Mouse (Mus musculus) thymus, postnatal 10 days (tissue): ENCODE results near the gene Pakap.

ENCODE experiments used
- DNase-seq, 2 experiments: peaks; one replicate each; pipeline ENCODE4 v3.0.0; 2021; ENCODE audit warnings: low spot score in 2 of 2

The Pakap gene

DNA sequence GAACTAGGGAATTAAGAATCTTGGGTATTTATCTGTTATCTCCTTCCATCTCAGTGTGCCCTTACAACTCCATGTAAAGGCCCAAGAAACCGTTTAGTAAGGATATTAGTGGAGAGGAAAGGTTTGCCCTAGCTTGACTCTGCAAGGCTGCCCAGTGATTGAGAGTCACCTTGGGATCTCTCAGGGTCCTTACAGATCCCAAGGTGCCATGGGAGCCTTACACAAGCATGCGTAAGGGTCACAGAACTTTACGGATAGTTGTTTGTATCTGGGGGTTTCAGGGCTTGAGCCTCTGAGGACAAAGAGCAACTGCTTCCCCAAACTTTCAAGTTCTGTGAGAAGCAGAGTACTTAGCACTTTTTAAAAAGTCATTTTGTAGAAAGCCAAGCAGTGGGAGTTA is 6.2 kb downstream of the Pakap start:
- no peak for DNase-seq

DNA sequence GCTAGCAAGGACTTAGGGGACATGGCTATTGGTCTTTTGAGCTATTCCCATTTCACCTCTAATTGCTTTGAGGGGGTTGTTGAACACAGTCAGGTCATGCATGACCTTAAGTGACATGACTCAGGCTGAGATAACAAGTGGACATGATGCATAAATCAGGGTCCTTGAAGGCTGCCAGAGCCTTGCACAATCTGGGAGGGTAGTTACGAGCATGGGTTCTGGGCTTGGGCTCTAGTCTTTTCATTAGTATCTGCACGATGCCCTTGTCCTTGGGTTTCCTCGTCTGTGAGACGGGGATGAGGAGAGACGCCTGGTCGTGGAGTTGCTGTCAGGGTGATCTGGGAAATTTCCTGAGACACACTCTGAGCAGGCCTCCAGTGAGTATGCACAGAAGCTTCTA is 6.7 kb downstream of the Pakap start:
- DNase-seq, result no peak

DNA sequence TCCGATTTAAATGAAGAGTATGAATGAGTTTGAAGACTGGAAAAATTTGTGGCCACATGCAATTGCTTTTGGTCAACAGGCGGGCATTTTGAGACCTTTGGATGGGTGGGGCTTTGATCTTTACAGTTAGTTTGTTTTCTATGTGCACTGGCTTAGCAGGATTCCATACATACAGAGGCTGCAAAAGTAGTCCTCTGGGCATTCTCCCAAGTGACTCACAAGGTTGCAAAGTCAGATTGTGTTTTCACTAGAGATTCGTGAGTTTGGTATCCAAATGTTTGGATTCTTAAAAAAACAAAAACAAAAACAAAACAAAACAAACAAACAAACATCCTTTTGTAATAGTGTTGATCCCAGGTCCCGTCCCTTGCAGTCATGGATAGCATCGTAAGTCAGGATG is 7.7 kb downstream of the Pakap start:
- DNase-seq, result no peak

DNA sequence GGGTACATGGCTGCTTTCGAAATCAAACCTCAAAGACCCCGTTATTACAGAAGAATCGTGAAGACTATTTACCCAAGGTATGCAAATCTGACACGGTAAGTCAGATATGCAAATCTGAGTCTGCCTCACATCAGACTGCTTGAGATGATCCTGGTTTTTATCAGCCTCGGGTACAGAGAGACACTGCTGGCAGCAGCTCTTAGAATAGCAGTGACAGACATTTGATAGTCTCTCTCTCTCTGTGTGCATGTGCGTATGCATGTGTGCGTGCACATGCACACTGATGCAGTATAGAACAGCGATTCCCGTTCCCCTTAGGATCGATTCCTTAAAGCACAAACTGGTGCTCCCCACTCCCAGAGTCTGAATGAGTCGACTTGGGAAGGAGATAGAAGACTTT is 8.1 kb downstream of the Pakap start:
- no peak for DNase-seq

DNA sequence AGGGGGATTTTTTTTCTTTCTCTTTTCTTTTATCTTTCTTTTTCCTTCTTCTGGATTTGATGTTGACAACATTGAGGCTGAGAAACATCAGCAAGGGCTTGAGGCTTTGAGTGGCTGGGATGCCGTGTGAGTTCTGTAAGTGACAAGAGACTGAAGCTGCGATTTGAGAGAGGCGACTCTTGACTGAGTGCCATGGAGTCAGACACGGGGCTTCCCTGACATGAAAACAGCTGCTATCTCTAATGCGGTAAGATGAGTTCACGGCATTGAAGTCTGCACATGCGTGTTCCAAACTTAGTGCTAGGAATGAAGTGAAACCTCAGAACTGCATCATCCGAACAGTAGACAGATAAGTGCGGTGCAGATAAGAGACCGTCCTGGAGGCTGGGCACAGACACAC is 11.7 kb downstream of the Pakap start:
- no peak for DNase-seq

DNA sequence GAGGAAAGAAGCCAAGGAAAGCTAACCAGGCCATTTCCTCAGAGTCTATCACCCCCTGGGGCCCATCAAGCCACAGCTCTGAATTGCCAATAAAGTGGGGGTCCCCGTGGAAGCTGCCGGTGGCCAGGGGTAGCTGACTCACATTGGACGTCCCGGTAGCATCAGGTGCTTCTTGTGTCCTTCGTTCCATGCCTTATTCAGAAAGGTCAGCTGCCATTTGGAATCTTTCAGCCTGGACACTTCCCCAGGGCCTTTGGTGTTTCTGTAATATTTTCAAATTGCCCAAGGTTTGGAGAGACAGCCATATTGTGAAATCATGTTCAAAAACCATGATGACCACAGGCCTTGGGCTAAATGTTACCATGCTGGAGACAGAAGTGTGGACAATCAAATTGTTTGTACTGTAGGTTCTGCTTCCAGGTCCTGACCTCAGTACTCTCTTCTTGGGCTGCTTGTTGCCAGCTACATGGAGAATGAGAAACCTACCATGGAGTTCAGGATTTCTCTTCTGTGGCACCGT is 17.4 kb downstream of the Pakap start:
- no peak for DNase-seq

DNA sequence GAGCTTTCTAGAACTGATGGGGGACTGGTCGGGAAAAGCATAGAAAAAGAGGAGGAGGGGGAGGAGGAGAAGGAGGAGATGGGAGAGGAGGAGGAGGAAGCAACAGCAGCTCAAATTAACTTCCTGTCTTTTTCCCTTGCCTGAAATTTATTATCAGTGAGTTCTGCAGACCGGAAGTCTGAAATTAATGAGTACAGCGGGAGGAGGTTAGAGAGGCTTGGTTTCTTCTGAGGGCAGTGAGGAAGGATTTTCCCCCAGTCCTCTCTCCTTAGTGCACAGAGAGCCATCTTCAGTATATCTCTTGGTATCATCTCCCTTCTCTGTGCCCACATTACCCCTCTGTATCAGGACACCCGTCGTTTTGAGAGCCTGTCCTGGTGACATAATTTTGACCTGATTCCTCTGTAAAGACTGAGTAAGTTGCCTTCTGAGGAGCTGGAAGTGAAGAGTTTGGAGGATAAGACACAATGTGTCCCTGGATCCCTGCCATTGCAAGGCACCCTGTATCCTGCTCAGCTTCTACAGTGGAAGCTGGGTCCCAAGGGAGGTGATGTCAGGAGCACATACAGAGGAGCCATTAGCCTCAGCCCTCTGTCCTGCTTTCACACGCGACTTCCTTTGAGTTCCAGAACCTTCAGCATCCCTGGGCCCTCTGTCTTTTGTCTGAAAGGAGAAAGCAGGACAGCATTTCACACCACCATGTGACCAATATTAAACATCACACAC is 19.1 kb downstream of the Pakap start:
- DNase-seq, result no peak

DNA sequence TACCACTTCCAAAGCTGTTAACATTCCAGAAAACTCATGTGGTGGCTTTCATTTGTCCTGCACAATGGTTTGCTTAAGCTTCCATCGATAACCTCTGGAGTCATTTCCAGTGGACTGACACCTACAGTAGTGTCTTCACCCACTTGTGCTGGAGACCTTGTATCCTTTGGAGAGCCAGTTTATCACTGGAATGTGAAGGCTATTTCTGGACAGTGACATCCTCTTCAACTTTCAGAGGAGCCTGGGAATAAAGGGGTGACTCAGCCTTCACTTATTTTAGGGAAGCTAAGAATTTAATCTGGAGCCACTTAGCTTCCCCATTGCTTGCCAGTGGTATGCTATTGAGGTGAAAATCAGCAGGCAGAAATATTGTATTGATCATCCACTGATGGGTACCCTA is 20.4 kb downstream of the Pakap start:
- no peak for DNase-seq

DNA sequence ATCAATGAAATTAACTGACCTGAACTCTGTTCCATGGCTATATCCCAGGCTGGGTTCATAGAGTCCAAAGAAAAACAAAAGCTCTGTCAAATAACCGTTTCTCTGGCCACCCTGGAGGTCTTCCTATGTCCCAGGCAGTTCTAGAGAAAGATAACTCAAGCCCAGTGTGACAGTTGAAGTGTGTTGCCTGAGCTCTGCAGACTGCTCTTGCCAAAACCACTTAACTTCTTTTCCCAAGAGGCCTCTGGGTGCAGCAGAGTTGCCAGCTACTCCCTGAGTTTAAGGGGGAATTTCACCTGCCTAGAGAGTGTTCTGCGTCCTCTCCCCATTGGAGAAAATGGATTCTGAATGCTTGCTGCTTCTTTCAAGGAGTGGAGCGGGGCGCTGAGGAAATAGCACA is 24.8 kb downstream of the Pakap start:
- no peak for DNase-seq

DNA sequence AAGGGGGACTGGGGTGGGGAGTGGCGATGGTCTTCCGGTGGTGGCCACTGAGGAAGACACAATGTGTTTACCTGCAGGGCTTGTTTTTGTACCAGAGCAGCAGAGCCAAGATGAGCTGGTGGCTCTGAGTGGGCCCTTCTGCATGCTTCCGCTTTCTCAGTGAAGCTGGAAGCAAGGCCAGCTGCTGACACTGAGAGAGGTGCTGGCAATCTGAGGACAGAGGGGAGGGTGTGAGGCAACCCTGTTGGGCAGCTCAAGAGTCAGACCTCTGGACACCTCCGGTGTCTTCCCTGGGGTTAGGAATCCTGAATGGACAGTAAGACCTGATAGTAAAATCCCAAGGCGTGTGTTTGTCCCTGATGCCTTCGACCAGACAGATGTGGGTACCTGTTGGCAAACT is 32.0 kb downstream of the Pakap start:
- DNase-seq, result no peak

DNA sequence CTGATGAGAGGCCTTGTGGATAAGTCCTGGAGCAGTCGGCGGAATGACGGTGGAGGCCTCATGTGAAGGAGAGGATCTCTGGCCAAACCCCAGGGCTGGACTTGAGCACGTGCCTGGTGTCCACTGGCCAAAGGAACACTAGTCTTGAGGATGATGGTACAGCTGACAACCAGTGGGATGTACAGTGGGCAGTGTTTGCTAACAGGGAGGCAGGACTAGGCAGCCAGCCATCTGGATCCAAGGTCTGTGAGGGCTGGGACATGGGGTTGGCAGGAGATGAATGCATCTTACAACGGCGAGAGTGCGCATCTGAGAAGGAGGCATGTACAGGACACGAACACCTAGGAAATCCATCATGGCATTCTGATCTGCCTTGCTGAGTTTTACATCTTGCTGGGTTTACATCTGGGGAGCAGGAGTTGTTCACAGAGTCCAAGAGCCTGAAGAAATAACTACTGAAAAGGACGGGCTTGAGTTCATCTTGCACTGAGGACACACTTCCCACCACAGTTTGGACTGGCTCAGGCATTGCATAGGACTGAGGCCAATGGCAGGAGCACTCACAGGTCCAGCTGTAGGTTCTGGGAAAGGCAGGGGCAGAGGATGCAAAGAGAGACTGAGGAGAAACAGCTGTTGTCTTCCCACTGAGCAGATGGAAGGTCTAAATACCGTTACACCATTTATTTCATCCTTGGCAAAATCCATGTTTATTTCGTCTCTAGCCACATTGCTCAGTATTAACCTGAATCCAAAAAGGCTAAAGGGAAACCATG is 32.9 kb downstream of the Pakap start:
- no peak for DNase-seq

DNA sequence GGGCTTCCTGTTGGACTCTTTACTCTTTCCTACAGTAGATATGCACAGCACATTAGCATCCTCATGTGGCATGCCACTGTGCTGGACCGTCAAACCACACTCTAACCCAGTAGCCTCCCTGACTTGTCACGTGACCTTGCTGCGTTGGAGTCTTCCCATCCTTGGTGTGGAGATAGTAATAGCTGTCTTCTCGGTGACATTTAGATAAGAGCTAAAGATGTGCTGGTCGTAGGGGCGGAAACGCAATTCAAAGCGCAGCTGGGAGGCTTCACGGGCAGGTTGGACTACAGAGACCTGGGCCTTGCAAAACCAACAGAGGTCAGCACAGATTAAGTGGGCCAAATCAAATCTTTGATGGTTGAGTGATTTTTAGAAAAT is 33.5 kb downstream of the Pakap start:
- no peak for DNase-seq

DNA sequence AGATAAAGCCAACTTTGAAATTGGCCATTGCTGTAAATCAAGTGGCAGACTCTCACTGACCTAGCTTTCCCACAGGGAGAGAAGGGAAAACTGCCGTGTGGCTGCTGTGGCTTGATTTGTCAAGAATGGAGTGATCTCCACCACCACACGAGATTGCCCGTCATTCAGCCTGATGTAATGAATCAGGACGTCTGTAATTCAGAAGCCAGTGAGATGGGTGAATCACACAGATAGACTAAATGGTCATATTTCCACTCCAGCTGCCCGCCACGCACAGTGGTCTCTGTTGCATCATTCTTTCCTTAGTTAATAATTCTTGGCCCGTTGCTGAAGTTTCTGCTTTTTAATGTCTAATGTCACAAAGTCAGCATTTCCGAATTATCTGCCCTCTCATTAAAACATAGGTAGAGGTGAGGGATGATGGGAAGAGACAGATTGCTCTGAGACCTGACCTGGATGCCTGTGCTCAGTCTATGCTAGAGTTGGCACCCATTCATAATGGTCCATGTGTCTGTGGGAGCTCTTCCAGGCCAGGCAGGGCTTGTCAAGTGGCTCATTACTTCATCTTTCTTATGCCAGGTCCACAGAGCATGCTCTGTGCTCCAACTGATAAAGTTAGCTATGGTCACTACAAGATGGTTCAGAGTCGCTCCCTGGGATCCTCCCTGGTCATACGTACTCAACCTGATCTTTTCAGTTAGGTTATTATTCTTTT is 34.1 kb downstream of the Pakap start:
- no peak for DNase-seq

DNA sequence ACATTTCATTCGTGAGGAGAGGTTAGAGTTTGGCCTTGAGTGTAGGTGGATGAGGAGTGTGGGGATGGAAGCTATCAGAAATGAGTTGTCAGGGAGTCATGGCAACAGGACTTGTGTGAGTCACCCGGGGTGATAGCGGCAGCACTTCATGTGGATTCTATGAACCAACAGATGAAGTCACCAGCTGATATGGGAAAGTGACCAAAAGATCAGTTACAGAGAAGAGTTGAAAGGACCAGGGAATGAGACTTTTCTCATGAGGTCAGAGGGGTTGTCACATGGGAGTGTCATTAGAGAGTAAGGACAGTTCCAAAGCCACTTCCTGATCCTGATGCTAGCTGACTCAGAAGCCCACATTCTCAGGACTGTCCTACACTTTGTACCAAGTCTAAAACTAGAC is 38.3 kb downstream of the Pakap start:
- DNase-seq, result no peak

DNA sequence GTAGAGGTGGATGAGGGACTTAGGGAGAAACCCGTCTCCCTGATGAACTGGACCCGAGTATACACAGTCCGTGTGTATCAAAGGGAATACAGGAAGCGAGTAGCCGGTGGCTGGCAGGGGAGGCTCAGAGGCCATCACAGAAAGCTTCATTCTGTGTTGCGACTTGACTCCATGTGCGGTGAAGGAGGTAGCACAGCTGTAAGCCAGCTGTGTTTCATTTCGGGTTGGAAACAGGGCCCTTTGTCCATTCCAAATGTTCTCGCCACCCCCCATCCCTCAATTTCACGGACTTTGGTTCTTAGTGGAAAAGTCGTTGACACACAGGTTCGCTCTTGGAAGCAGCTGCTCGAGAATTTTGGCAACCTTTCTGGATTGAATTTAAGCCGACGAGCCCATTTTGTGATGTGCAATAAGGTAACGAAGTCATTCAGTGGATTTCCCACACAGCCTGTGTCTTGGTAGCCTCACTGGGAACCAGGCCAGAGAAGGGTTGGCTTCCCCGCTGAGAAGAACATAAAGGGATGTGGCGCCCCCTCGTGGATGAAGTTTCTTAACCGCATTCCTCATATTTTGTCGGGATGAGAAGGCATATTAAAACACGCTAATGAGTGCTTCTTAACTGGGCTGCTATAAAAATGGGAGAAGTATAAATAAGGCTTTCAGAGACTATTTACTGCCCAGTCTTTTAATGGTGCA is 39.4 kb downstream of the Pakap start:
- peak; percentile 14 to 58 for DNase-seq

DNA sequence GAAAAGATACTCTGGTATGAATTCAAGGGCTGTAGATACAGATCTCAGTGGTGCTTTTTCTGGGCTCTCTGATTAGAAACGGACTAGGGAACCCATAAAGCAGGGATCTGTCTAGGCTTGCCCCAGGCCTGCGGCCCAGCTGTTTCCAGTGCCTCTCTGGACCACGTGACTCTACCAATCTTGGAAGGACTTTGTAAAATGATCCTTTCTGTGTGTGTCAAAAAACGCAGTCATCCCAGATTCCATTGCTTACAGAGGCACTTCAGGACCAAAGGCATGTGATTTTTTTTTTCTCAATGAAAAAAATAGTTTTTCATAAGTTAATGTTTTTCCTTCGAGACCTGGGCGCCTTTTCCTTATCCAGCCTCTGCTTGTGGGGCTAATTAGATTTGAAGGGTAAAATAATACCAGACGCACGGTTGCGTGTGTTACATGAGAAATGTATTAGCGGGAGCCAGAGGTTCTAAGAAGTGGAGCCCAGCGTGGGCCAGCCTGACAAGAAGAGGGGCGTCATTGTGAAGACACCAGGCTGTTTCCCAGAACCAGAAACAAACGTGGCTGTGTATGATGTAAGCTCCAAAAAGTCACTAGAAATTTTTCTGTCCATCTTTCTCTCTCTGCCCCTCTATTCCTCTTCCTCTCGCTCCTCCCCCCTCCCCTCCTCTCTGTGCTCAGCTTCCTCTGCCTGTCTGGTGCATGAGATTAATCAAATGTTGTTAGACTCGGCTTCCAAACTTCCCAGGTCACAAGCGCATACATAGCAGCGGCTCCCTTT is 43.5 kb downstream of the Pakap start:
- DNase-seq, result no peak

DNA sequence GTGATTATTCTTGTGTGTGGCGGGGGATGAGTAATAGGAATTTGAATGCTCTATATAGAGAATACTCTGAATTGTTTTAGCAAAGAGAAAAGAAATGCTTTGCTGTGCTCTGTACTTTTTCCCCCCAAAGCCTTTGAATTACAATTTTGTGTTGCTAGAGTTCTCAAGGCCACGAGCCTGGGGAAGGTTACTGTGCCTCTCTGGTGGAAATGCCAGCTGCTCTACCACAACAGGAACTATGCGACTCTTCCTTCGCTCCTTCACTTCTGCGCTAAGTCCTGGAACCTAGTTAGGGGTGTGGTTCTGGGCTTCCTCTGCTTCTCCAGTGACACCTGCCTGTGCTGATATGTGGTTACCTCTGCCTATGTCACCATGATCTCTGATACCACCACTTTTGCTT is 44.7 kb downstream of the Pakap start:
- no peak for DNase-seq

DNA sequence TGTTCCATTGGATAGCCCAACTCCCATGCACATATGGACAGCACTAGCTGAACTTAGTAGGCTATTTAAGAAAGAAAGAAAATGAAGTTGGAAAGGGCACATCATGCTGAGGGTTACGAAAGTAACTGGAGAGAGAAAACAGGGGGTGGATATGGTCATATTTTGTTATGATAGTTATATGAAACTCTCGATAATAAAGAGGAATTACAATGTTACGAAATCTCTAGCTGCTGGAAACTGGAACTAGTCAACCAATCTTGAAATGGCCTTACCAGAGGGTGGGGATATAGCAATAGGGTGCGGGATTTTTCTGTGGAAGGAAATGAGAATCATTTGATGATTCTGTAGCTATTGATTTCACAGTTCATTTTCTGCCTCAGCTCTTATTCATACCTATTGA is 46.7 kb downstream of the Pakap start:
- DNase-seq, result no peak

DNA sequence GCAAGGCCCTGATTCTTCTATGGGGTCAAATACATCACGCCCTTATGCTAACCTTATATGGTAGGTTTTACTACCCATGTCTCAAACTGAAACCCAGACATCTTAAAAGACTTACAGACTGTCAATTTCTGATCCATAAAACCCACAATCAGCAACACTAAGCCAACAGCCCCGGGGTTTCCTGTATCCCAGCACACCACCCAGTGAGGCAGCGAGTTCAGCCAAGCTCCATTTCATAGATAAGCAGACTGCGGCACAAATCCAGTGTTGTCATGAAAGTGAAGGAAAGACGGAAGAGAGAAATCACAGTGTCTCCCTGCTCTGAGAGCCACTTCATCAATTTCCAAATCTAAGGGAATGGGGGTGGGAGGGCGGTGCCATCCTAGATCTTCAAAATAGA is 50.8 kb downstream of the Pakap start:
- no peak for DNase-seq

DNA sequence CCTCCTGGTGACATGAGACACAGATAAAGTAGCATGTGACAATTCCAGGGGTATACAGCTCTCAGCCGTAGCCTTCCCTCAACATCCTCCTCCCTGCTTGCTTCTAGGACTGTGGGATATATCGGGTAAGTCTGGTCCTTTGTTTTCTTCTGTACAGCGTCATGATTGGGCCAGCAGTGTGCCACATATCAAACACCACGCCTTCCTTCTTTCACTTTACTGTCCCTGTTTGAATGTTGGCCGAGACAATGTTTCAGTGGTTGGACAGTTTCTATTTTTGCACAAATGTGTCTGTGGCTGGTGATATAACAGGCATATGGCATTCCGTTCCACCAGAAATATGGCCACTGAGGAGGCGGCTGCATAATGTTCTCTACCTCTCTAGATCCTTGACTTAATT is 54.8 kb downstream of the Pakap start:
- no peak for DNase-seq

DNA sequence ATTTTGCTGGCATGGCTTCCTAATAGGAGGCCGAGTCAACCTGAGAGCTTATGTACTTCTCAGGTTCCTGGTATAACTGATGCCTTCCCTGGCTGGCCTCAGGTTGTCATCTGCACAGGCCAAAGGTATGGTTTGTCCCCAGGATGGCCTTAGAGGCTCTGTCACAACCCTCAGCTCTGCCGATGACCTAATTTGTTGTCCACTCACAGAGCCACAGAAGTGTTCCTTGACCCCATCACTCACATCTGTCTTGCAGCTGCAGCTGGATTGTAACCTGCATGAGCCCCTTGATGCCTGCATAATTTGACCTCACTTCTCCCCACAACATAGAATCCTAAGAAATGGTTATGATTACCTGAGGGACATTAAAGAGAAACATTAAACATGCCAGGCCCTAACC is 56.8 kb downstream of the Pakap start:
- no peak for DNase-seq
